In genomic region chr4:155849391-155849790, GRCm38 (mm10) we compare ENCODE assay signal across 11 mouse cellular contexts. TPM values are rescaled to one million over a fixed set of nuclear protein-coding genes. Genes with fewer than 3 reads are reported as not detected.
A peak's percentile ranks its signal among the peaks of the same experiment; 100 is the strongest.
DNase-seq lines count a peak whose midpoint lies in the region; ATAC-seq and TF ChIP-seq lines count a peak whose summit lies in the region.
"Had no signal": no experiment of that assay in that cellular context is flagged by ENCODE, and none has a peak within 500 bp of the region (broad histone marks: within the 10 kb centered on the region; RNA-seq: fewer than 3 reads in every experiment).

No protein-coding gene starts in this region.

- H3K27me3 ChIP-seq in kidney, adult 2 months (replicated peaks; ENCODE audit: control insufficient read depth, insufficient read depth, low read length), result no peaks in the 10 kb centered on the region
- H3K27me3 ChIP-seq in forebrain, embryonic 14.5 days (replicated peaks; ENCODE audit: control insufficient read depth, insufficient read depth, low read length), result no peaks in the 10 kb centered on the region
- no peaks in the 10 kb centered on the region for H3K27me3 ChIP-seq in hindbrain, embryonic 14.5 days (ENCODE audit: control insufficient read depth, insufficient read depth, low read length)
- no peaks in the 10 kb centered on the region for H3K27me3 ChIP-seq in midbrain, embryonic 14.5 days (ENCODE audit: control insufficient read depth, insufficient read depth, low read length)
- H3K27me3 ChIP-seq: lung, embryonic 15.5 days had no signal

- WGBS in kidney, adult 2 months, result 64% methylated on average over 2 of the region's 2 CpGs
- 92% methylated on average over 2 of the region's 2 CpGs for WGBS in forebrain, embryonic 14.5 days
- WGBS in hindbrain, embryonic 14.5 days, result 96% methylated on average over 2 of the region's 2 CpGs
- 89% methylated on average over 2 of the region's 2 CpGs for WGBS in midbrain, embryonic 14.5 days

- no peak for TF ChIP-seq CTCF in kidney, adult 2 months (conservative IDR thresholded peaks at IDR 0.05; ENCODE audit: insufficient read depth, insufficient read length, low read depth, low read length)

- no peaks in the 10 kb centered on the region for H3K36me3 ChIP-seq in kidney, adult 2 months (ENCODE audit: control insufficient read depth, insufficient read depth, low read length)
- H3K36me3 ChIP-seq in forebrain, embryonic 14.5 days (ENCODE audit: control insufficient read depth, insufficient read depth, low read length), result peaks cover 14% of the 10 kb centered on the region
- peaks cover 3% of the 10 kb centered on the region; the same call in 1 of the 2 replicates for H3K36me3 ChIP-seq in hindbrain, embryonic 14.5 days (replicated peaks; ENCODE audit: control insufficient read depth, insufficient read depth)
- H3K36me3 ChIP-seq in midbrain, embryonic 14.5 days (ENCODE audit: control insufficient read depth, insufficient read depth, low read length), result peaks cover 12% of the 10 kb centered on the region; the same call in 1 of the 2 replicates

- no peak overlapping the region for H3K4me3 ChIP-seq in kidney, adult 2 months (ENCODE audit: insufficient read depth, low read depth, low read length)
- H3K4me3 ChIP-seq in forebrain, embryonic 14.5 days (ENCODE audit: low read depth, low read length), result no peak overlapping the region
- peak overlapping the region; percentile 94; the same call in 1 of the 2 replicates for H3K4me3 ChIP-seq in hindbrain, embryonic 14.5 days (replicated peaks; ENCODE audit: low read length)
- H3K4me3 ChIP-seq in midbrain, embryonic 14.5 days (replicated peaks; ENCODE audit: low read depth, low read length), result no peak overlapping the region

- DNase-seq in kidney, adult 2 months, result no peak
- DNase-seq in kidney, postnatal 10 days, result no peak
- DNase-seq in forebrain, embryonic 14.5 days (ENCODE audit: low spot score), result no peak
- no peak for DNase-seq in hindbrain, embryonic 14.5 days (ENCODE audit: low spot score)
- DNase-seq in midbrain, embryonic 14.5 days, result no peak
- DNase-seq: cerebellum, postnatal 10 days; retina, postnatal 1 day had no signal

- no peak for ATAC-seq in forebrain, embryonic 14.5 days
- no peak for ATAC-seq in hindbrain, embryonic 14.5 days (ENCODE audit: low FRiP score)
- no peak for ATAC-seq in midbrain, embryonic 14.5 days (ENCODE audit: low FRiP score, low TSS enrichment)
- no peak for ATAC-seq in cerebellum, adult (ENCODE audit: insufficient number of reproducible peaks, low FRiP score, low TSS enrichment)
- ATAC-seq in megakaryocyte-erythroid progenitor cell, adult 5-6 weeks (replicated peaks; ENCODE audit: low FRiP score, low TSS enrichment, poor library complexity, severe bottlenecking), result no peak

- no peak for TF ChIP-seq POLR2A in kidney, adult 2 months (IDR thresholded peaks at IDR 0.05; ENCODE audit: low read depth, low read length)

- H3K4me1 ChIP-seq in kidney, adult 2 months (ENCODE audit: control insufficient read depth, insufficient read depth, low read length), result peaks cover 38% of the 10 kb centered on the region
- peaks cover 24% of the 10 kb centered on the region for H3K4me1 ChIP-seq in forebrain, embryonic 14.5 days (ENCODE audit: control insufficient read depth, insufficient read depth, low read length)
- H3K4me1 ChIP-seq in hindbrain, embryonic 14.5 days (replicated peaks; ENCODE audit: control insufficient read depth, insufficient read depth, low read length), result peaks cover 32% of the 10 kb centered on the region
- peaks cover 25% of the 10 kb centered on the region for H3K4me1 ChIP-seq in midbrain, embryonic 14.5 days (ENCODE audit: control insufficient read depth, insufficient read depth, low read length)

- peak overlapping the region; percentile 20; the same call in 1 of the 2 replicates for H3K27ac ChIP-seq in kidney, adult 2 months (ENCODE audit: insufficient read depth, low read depth, low read length)
- no peak overlapping the region for H3K27ac ChIP-seq in forebrain, embryonic 14.5 days (ENCODE audit: low read depth, low read length)
- no peak overlapping the region for H3K27ac ChIP-seq in hindbrain, embryonic 14.5 days
- H3K27ac ChIP-seq in midbrain, embryonic 14.5 days (replicated peaks; ENCODE audit: low read depth, low read length), result no peak overlapping the region
- H3K27ac ChIP-seq: left cerebral cortex, adult 2 months; lung, embryonic 15.5 days had no signal

- H3K4me2 ChIP-seq in forebrain, embryonic 14.5 days (ENCODE audit: low read length), result peak overlapping the region; percentile 94; the same call in 1 of the 2 replicates
- peak overlapping the region; percentile 68 for H3K4me2 ChIP-seq in hindbrain, embryonic 14.5 days (replicated peaks)
- H3K4me2 ChIP-seq in midbrain, embryonic 14.5 days (ENCODE audit: low read length), result peak overlapping the region; percentile 95

- H3K9ac ChIP-seq in forebrain, embryonic 14.5 days (ENCODE audit: low read length), result 0 out of 2 replicates have a peak overlapping the region, but pooled peaks have one; percentile 89
- H3K9ac ChIP-seq in hindbrain, embryonic 14.5 days, result no peak overlapping the region
- H3K9ac ChIP-seq in midbrain, embryonic 14.5 days (replicated peaks; ENCODE audit: low read length), result no peak overlapping the region

- no peaks in the 10 kb centered on the region for H3K9me3 ChIP-seq in forebrain, embryonic 14.5 days (replicated peaks; ENCODE audit: control insufficient read depth, low read length)
- no peaks in the 10 kb centered on the region for H3K9me3 ChIP-seq in hindbrain, embryonic 14.5 days (ENCODE audit: control insufficient read depth, low read length)
- H3K9me3 ChIP-seq in midbrain, embryonic 14.5 days (ENCODE audit: control insufficient read depth, low read length), result no peaks in the 10 kb centered on the region
- H3K9me3 ChIP-seq: lung, embryonic 15.5 days had no signal

RNA-seq across cellular contexts. Expression of gene Dvl1, which starts 2.2 kb away (rescaled TPM):
- 123 and 174 TPM in 2 replicates for polyA plus RNA-seq in kidney, adult 2 months (2012; rRNA removed)
- polyA plus RNA-seq in forebrain, embryonic 14.5 days (2014; fragmentation: Nextera tagmentation; extraction: Ambion mirVana), result 10.8 and 12.4 TPM in 2 replicates
- 13.6 and 15.6 TPM in 2 replicates for polyA plus RNA-seq in hindbrain, embryonic 14.5 days (2014; fragmentation: Nextera tagmentation; extraction: Ambion mirVana)
- 15.3 and 18.0 TPM in 2 replicates for polyA plus RNA-seq in midbrain, embryonic 14.5 days (2014; fragmentation: Nextera tagmentation; extraction: Ambion mirVana)
- total RNA-seq in megakaryocyte-erythroid progenitor cell, adult 5-6 weeks (2014; fragmentation: Nextera tagmentation), result 24.2 and 49.5 TPM in 2 replicates
- total RNA-seq in megakaryocyte-erythroid progenitor cell, adult 5-6 weeks (2017), result 11.1 and 16.2 TPM in 2 replicates

RNA-seq across cellular contexts. Expression of gene Mxra8, which starts 9.9 kb away (rescaled TPM):
- 98.0 and 115 TPM in 2 replicates for polyA plus RNA-seq in kidney, adult 2 months (2012; rRNA removed)
- polyA plus RNA-seq in forebrain, embryonic 14.5 days (2014; fragmentation: Nextera tagmentation; extraction: Ambion mirVana), result 15.6 and 22.1 TPM in 2 replicates
- polyA plus RNA-seq in hindbrain, embryonic 14.5 days (2014; fragmentation: Nextera tagmentation; extraction: Ambion mirVana), result 24.5 and 25.8 TPM in 2 replicates
- 6.0 and 17.5 TPM in 2 replicates for polyA plus RNA-seq in midbrain, embryonic 14.5 days (2014; fragmentation: Nextera tagmentation; extraction: Ambion mirVana)
- not detected in 2 replicates for total RNA-seq in megakaryocyte-erythroid progenitor cell, adult 5-6 weeks (2014; fragmentation: Nextera tagmentation)
- not detected in 2 replicates for total RNA-seq in megakaryocyte-erythroid progenitor cell, adult 5-6 weeks (2017)

RNA-seq across cellular contexts. Expression of gene Tas1r3, which starts 13.8 kb away (rescaled TPM):
- polyA plus RNA-seq in kidney, adult 2 months (2012; rRNA removed), result 0.64 and 0.72 TPM in 2 replicates
- polyA plus RNA-seq in forebrain, embryonic 14.5 days (2014; fragmentation: Nextera tagmentation; extraction: Ambion mirVana), result 0.46 and 0.61 TPM in 2 replicates
- polyA plus RNA-seq in hindbrain, embryonic 14.5 days (2014; fragmentation: Nextera tagmentation; extraction: Ambion mirVana), result 0.40 and 0.41 TPM in 2 replicates
- 0.31 and 0.57 TPM in 2 replicates for polyA plus RNA-seq in midbrain, embryonic 14.5 days (2014; fragmentation: Nextera tagmentation; extraction: Ambion mirVana)
- total RNA-seq in megakaryocyte-erythroid progenitor cell, adult 5-6 weeks (2014; fragmentation: Nextera tagmentation), result 1.2 TPM in 1 of 2 replicates, not detected in the other
- total RNA-seq in megakaryocyte-erythroid progenitor cell, adult 5-6 weeks (2017), result 0.19 TPM in 1 of 2 replicates, not detected in the other

RNA-seq across cellular contexts. Expression of gene Aurkaip1, which starts 18.3 kb away (rescaled TPM):
- 164 and 195 TPM in 2 replicates for polyA plus RNA-seq in kidney, adult 2 months (2012; rRNA removed)
- polyA plus RNA-seq in forebrain, embryonic 14.5 days (2014; fragmentation: Nextera tagmentation; extraction: Ambion mirVana), result 120 and 135 TPM in 2 replicates
- polyA plus RNA-seq in hindbrain, embryonic 14.5 days (2014; fragmentation: Nextera tagmentation; extraction: Ambion mirVana), result 114 and 126 TPM in 2 replicates
- 118 and 129 TPM in 2 replicates for polyA plus RNA-seq in midbrain, embryonic 14.5 days (2014; fragmentation: Nextera tagmentation; extraction: Ambion mirVana)
- 108 and 182 TPM in 2 replicates for total RNA-seq in megakaryocyte-erythroid progenitor cell, adult 5-6 weeks (2014; fragmentation: Nextera tagmentation)
- 127 and 137 TPM in 2 replicates for total RNA-seq in megakaryocyte-erythroid progenitor cell, adult 5-6 weeks (2017)

RNA-seq across cellular contexts. Expression of gene Cptp, which starts 19.8 kb away (rescaled TPM):
- 46.2 and 53.1 TPM in 2 replicates for polyA plus RNA-seq in kidney, adult 2 months (2012; rRNA removed)
- polyA plus RNA-seq in forebrain, embryonic 14.5 days (2014; fragmentation: Nextera tagmentation; extraction: Ambion mirVana), result 28.3 and 29.5 TPM in 2 replicates
- 33.5 TPM in 2 replicates for polyA plus RNA-seq in hindbrain, embryonic 14.5 days (2014; fragmentation: Nextera tagmentation; extraction: Ambion mirVana)
- 24.6 and 31.2 TPM in 2 replicates for polyA plus RNA-seq in midbrain, embryonic 14.5 days (2014; fragmentation: Nextera tagmentation; extraction: Ambion mirVana)
- 8.2 and 13.3 TPM in 2 replicates for total RNA-seq in megakaryocyte-erythroid progenitor cell, adult 5-6 weeks (2014; fragmentation: Nextera tagmentation)
- total RNA-seq in megakaryocyte-erythroid progenitor cell, adult 5-6 weeks (2017), result 6.4 and 8.2 TPM in 2 replicates
